Mouse (Mus musculus): ENCODE measurements at regions not wholly inside any gene's neighbourhood (a gene's known extent, or its start where the extent isn't known, plus 50 kb on each side); places are given as distances from the start of the nearest gene placed in this dataset.
"Not testable (repeated sequence)": the region's sequence is repeated elsewhere in the genome, so short reads cannot be mapped to it uniquely, and the experiment has no call there.

- Histone ChIP-seq H3K36me3 (replicated peaks) (no peaks in the 10 kb centered on the region), H3K27me3 (ENCODE audit: poor library complexity, severe bottlenecking) (peaks cover 10% of the 10 kb centered on the region; the same call in 1 of the 2 replicates), H3K27ac (peak overlapping the region; percentile 74; the same call in 1 of the 2 replicates), H3K4me3 (no peak overlapping the region), H3K9me3 (peaks cover 5% of the 10 kb centered on the region; the same call in 1 of the 2 replicates), H3K4me1 (peaks cover 45% of the 10 kb centered on the region)
- no peak for DNase-seq (ENCODE audit: extremely low spot score, low spot score)
- 74% methylated on average over 5 of the region's 5 CpGs for WGBS
Observed at GRCm38 (mm10) chr2:92664939-92665338, 65.4 kb downstream of the Chst1 start.

- H3K27ac ChIP-seq, result peak overlapping the region; percentile 63
- H3K4me3 ChIP-seq, result no peak overlapping the region
- H3K36me3 ChIP-seq (replicated peaks), result no peaks in the 10 kb centered on the region
- peaks cover 52% of the 10 kb centered on the region for H3K4me1 ChIP-seq
- 82% methylated on average over 1 of the region's 1 CpGs for WGBS
- H3K27me3 ChIP-seq (ENCODE audit: poor library complexity, severe bottlenecking), result peaks cover 13% of the 10 kb centered on the region; the same call in 1 of the 2 replicates
- H3K9me3 ChIP-seq, result peaks cover 5% of the 10 kb centered on the region; the same call in 1 of the 2 replicates
- DNase-seq (ENCODE audit: extremely low spot score, low spot score), result no peak
Observed at GRCm38 (mm10) chr2:92667192-92667591, 67.7 kb downstream of the Chst1 start.

DNA sequence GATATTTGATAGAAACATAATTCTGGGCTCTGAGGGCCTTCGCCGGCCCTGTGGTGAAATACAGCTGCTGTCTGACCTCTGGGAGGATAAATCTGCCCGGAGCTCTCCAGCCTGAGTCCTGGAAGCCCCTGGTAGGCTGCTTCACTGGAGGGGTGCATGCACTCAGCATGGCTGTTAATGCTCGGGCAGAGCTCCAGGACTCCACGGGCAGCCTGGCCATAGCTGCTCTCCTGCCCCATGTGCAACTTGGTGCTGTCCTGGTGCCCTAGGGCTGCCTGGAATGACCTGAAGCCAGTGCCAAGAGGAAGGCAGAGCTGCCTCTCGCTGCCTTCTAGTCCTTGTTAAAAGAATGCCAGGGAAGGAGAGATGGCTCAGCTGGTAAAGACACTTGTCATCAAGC is 68.2 kb downstream of the Chst1 start:
- Histone ChIP-seq H3K27ac (peak overlapping the region; percentile 63), H3K36me3 (replicated peaks) (no peaks in the 10 kb centered on the region), H3K9me3 (peaks cover 3% of the 10 kb centered on the region; the same call in 1 of the 2 replicates), H3K4me1 (peaks cover 52% of the 10 kb centered on the region), H3K4me3 (no peak overlapping the region), H3K27me3 (ENCODE audit: poor library complexity, severe bottlenecking) (peaks cover 13% of the 10 kb centered on the region; the same call in 1 of the 2 replicates)
- WGBS, result 65% methylated on average over 6 of the region's 6 CpGs
- no peak for DNase-seq (ENCODE audit: extremely low spot score, low spot score)

DNA sequence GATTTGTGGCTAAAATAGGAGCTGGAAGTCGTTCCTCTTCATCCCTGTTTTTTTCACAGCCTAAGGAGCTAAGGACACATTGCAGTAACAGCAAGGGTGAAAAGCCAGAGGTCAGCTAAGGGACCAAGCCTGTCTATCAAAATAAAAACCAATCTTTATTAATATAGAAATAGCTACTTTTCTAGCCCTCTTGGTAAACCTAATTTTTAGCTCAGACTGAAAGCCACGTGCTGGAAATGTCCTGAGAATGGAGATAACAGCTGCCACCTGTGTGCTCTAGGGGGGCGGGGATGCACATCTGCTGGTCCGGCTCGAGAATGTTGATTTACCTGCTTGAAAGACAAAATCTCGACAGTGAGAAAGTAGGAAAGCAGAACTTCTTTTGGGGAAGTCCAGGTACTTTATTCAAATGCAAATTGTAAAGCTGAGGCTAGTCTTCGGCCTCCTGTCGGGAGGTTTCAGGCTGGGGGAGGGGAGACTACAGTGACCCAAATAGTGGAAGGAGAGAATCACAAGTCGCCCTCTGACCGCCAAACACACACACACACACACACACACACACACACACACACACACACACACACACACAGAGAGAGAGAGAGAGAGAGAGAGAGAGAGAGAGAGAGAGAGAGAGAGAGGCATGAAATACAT is 70.0 kb downstream of the Chst1 start:
- 28% methylated on average over 10 of the region's 10 CpGs for WGBS
- H3K36me3 ChIP-seq (replicated peaks); H3K9me3 ChIP-seq: not testable (repeated sequence)

GRCm38 (mm10) chr2:92671586-92671985 is 72.1 kb downstream of the Chst1 start:
- Histone ChIP-seq H3K27me3 (ENCODE audit: poor library complexity, severe bottlenecking) (peaks cover 14% of the 10 kb centered on the region; the same call in 1 of the 2 replicates), H3K27ac (no peak overlapping the region), H3K36me3 (replicated peaks) (no peaks in the 10 kb centered on the region), H3K4me3 (no peak overlapping the region), H3K9me3 (no peaks in the 10 kb centered on the region), H3K4me1 (peaks cover 38% of the 10 kb centered on the region)
- peak; percentile 56 for DNase-seq (ENCODE audit: extremely low spot score, low spot score)
- whole genome bisulfite sequencing, result 43% methylated on average over 5 of the region's 5 CpGs

More for the DNA sequence above, 70.0 kb downstream of the Chst1 start:
- Histone ChIP-seq H3K4me1 (peaks cover 42% of the 10 kb centered on the region), H3K27me3 (ENCODE audit: poor library complexity, severe bottlenecking) (peaks cover 13% of the 10 kb centered on the region; the same call in 1 of the 2 replicates)
- not testable (repeated sequence) for H3K4me3 ChIP-seq; H3K27ac ChIP-seq; DNase-seq (ENCODE audit: extremely low spot score, low spot score)

GRCm38 (mm10) chr2:92672106-92672505 is 72.6 kb downstream of the Chst1 start:
- Histone ChIP-seq H3K9me3 (no peaks in the 10 kb centered on the region), H3K27me3 (ENCODE audit: poor library complexity, severe bottlenecking) (peaks cover 13% of the 10 kb centered on the region; the same call in 1 of the 2 replicates), H3K27ac (no peak overlapping the region), H3K4me3 (no peak overlapping the region), H3K36me3 (replicated peaks) (no peaks in the 10 kb centered on the region), H3K4me1 (peaks cover 36% of the 10 kb centered on the region)
- no peak for DNase-seq (ENCODE audit: extremely low spot score, low spot score)
- WGBS, result 74% methylated on average over 4 of the region's 4 CpGs

DNA sequence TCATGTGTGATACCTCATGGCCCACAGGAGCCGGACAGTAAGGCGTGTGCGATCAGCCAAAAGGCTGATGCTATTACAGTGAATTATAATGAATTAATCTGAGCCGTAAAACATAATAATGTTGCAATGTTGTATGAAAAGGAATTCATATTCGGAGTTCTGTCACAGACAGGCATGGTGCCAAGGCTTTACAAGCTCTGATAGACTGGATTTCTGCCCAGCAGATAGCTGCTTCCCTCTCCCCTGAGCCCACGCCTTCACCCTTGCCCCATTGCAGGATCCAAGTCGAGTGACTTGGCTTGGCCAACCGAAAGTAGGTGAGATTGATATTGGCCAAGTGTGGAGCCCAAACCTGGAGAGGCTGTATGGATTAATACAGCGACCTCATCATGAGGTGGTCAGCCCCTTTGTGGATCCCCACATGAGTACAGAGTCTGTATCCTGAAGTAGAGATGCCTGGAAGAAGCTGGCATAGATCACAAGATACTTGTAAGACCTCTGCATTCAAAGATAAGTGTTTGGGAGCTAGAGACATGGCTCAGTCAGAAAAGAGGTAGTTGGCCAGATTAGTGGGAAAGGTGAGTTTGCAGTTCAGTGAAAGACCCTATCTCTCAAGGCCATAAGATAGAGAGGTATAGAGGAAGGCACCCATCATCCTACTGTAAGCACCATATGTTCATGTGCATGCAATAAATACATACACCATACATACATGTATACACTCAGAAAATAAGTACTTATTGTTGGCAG is 73.7 kb downstream of the Chst1 start:
- Histone ChIP-seq H3K4me1 (peaks cover 26% of the 10 kb centered on the region), H3K9me3 (no peaks in the 10 kb centered on the region), H3K27ac (no peak overlapping the region), H3K27me3 (ENCODE audit: poor library complexity, severe bottlenecking) (peaks cover 10% of the 10 kb centered on the region; the same call in 1 of the 2 replicates), H3K4me3 (no peak overlapping the region), H3K36me3 (replicated peaks) (no peaks in the 10 kb centered on the region)
- DNase-seq (ENCODE audit: extremely low spot score, low spot score), result no peak
- WGBS, result 91% methylated on average over 9 of the region's 9 CpGs

- H3K4me3 ChIP-seq, result no peak overlapping the region
- H3K27me3 ChIP-seq (ENCODE audit: poor library complexity, severe bottlenecking), result peaks cover 10% of the 10 kb centered on the region; the same call in 1 of the 2 replicates
Observed at GRCm38 (mm10) chr2:92673931-92674330, 74.4 kb downstream of the Chst1 start.

GRCm38 (mm10) chr2:92675247-92675646 is 75.7 kb downstream of the Chst1 start:
- H3K4me3 ChIP-seq, result no peak overlapping the region
- no peaks in the 10 kb centered on the region for H3K9me3 ChIP-seq
- no peak for DNase-seq (ENCODE audit: extremely low spot score, low spot score)
- H3K27me3 ChIP-seq (ENCODE audit: poor library complexity, severe bottlenecking), result peaks cover 7% of the 10 kb centered on the region; the same call in 1 of the 2 replicates
- WGBS, result 73% methylated on average over 9 of the region's 9 CpGs
- H3K36me3 ChIP-seq (replicated peaks), result no peaks in the 10 kb centered on the region
- no peak overlapping the region for H3K27ac ChIP-seq
- peaks cover 15% of the 10 kb centered on the region for H3K4me1 ChIP-seq

More at GRCm38 (mm10) chr2:92673931-92674330, 74.4 kb downstream of the Chst1 start:
- WGBS, result 20% methylated on average over 4 of the region's 4 CpGs
- no peaks in the 10 kb centered on the region for H3K9me3 ChIP-seq
- no peaks in the 10 kb centered on the region for H3K36me3 ChIP-seq (replicated peaks)
- no peak for DNase-seq (ENCODE audit: extremely low spot score, low spot score)
- H3K27ac ChIP-seq, result 0 out of 2 replicates have a peak overlapping the region, but pooled peaks have one; percentile 25
- H3K4me1 ChIP-seq, result peaks cover 26% of the 10 kb centered on the region

- no peak for DNase-seq (ENCODE audit: extremely low spot score, low spot score)
- Histone ChIP-seq H3K4me1 (peaks cover 11% of the 10 kb centered on the region), H3K27me3 (ENCODE audit: poor library complexity, severe bottlenecking) (peaks cover 7% of the 10 kb centered on the region; the same call in 1 of the 2 replicates), H3K4me3 (no peak overlapping the region), H3K27ac (no peak overlapping the region), H3K36me3 (replicated peaks) (no peaks in the 10 kb centered on the region), H3K9me3 (no peaks in the 10 kb centered on the region)
- WGBS, result 84% methylated on average over 5 of the region's 5 CpGs
Observed at GRCm38 (mm10) chr2:92678276-92678930, 78.9 kb downstream of the Chst1 start.

DNA sequence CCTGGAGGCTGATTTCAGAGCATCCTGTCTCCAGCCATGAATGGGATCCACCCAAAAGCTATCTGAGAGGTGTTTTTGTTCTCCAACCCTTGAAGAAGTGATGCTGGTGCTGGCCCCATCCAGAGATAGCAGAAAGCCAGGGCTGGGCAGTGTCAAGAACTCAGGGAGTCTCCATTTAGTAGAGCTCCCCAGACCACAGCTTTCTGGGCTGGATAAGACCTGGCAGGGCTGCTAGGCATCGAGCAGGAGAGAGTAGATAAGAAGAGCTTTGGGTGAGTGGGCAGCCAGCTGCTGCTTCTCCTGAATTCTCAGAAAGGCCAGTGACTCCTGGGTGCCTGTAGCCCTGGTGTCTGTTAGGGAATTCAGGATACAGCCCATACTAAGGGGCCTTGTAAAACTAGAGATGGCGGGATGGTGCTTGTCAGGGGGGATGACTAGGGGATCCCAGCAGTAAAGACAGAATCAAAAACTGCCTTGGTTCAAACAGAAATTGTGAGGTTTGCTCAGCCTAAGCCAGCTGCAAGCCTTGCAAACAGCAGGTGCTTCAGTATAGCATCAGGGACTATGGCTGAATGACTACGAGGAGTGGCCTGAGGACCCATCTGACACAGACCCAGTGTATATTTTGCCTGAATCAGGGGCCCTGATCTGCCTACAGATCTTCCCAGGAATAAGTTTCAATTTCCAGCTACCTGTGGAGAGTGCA is 79.6 kb downstream of the Chst1 start:
- Histone ChIP-seq H3K36me3 (replicated peaks) (no peaks in the 10 kb centered on the region), H3K4me1 (peaks cover 6% of the 10 kb centered on the region), H3K27ac (no peak overlapping the region), H3K9me3 (no peaks in the 10 kb centered on the region), H3K27me3 (ENCODE audit: poor library complexity, severe bottlenecking) (peaks cover 7% of the 10 kb centered on the region; the same call in 1 of the 2 replicates), H3K4me3 (no peak overlapping the region)
- WGBS, result 79% methylated on average over 3 of the region's 3 CpGs
- no peak for DNase-seq (ENCODE audit: extremely low spot score, low spot score)

GRCm38 (mm10) chr2:92682256-92682655 is 82.7 kb downstream of the Chst1 start:
- 95% methylated on average over 9 of the region's 9 CpGs for WGBS

More at GRCm38 (mm10) chr2:92682256-92682655, 82.7 kb downstream of the Chst1 start:
- Histone ChIP-seq H3K4me1 (no peaks in the 10 kb centered on the region), H3K4me3 (no peak overlapping the region), H3K27ac (no peak overlapping the region), H3K9me3 (no peaks in the 10 kb centered on the region), H3K27me3 (ENCODE audit: poor library complexity, severe bottlenecking) (no peaks in the 10 kb centered on the region), H3K36me3 (replicated peaks) (no peaks in the 10 kb centered on the region)
- no peak for DNase-seq (ENCODE audit: extremely low spot score, low spot score)
